Mouse (Mus musculus): Measurements from ENCODE around the gene Smg5.
"Not testable (repeated sequence)": the region's sequence is repeated elsewhere in the genome, so short reads cannot be mapped to it uniquely, and the experiment has no call there.

GRCm38 (mm10) chr3:88372643-88373042 is 36.6 kb downstream of the Smg5 start, which contains the start of gene Bglap3:
- not testable (repeated sequence) for TF ChIP-seq ZC3H11A (IDR thresholded peaks at IDR 0.05; ENCODE audit: borderline replicate concordance, low read depth, low read length); CHD2 (IDR thresholded peaks at IDR 0.05; ENCODE audit: low read depth, low read length)

Measured in ES-E14 (cell line).